Mouse (Mus musculus): ENCODE results near the gene Auts2. TPM values are rescaled to one million over a fixed set of nuclear protein-coding genes. Genes with fewer than 3 reads are reported as not detected.

Auts2 gene
- total and polyA plus RNA-seq, 3 experiments = not detected

- Histone ChIP-seq H3K27me3 (replicated peaks) (no peaks in the 10 kb centered on the region), H3K9ac (ENCODE audit: insufficient read depth, low read depth) (no peak overlapping the region), H3K27ac (ENCODE audit: insufficient read depth, low read depth) (no peak overlapping the region), H3K79me2 (replicated peaks; ENCODE audit: control insufficient read depth, extremely low read depth, insufficient read depth, poor library complexity, severe bottlenecking) (no peaks in the 10 kb centered on the region), H3K36me3 (replicated peaks in 1 of 2; ENCODE audit: control insufficient read depth in 1 of 2, insufficient read depth in 1 of 2, low read length in 1 of 2) (no peaks in the 10 kb centered on the region), H3K4me1 (ENCODE audit: control insufficient read depth in 1 of 2, insufficient read depth in 2 of 2) (no peaks in the 10 kb centered on the region), H3K9me3 (replicated peaks; ENCODE audit: low read length) (peaks cover 67% of the 10 kb centered on the region), H3K4me3 (replicated peaks in 1 of 3; ENCODE audit: low read depth in 2 of 3, low read length in 2 of 3, poor library complexity in 1 of 3) (no peak overlapping the region), H3K4me2 (ENCODE audit: insufficient read depth, low read depth, poor library complexity, severe bottlenecking) (no peak overlapping the region)
- dilution Hi-C loops (cut with MboI; ENCODE audit: extremely low pct_ligation_motif_present, extremely low pct_unique_long_range_greater_than_20kb, low sequenced_read_pairs) = no loop called here
- in situ Hi-C loops (cut with MboI; ENCODE audit: low pct_ligation_motif_present, low pct_unique_long_range_greater_than_20kb, low sequenced_read_pairs) = no loop called here
- no peak for TF ChIP-seq CTCF (conservative IDR thresholded peaks at IDR 0.05 in 1 of 2, IDR thresholded peaks at IDR 0.05 in 1 of 2; ENCODE audit: low read depth in 2 of 2, low read length in 2 of 2)
- no peak for DNase-seq (ENCODE audit: extremely low read depth)
These were observed 638.7 kb downstream of the Auts2 start for GRCm38 (mm10) chr5:131904478-131904877.

- Histone ChIP-seq H3K36me3 (replicated peaks in 1 of 2; ENCODE audit: control insufficient read depth in 1 of 2, insufficient read depth in 1 of 2, low read length in 1 of 2) (no peaks in the 10 kb centered on the region), H3K27me3 (replicated peaks) (no peaks in the 10 kb centered on the region), H3K27ac (ENCODE audit: insufficient read depth, low read depth) (no peak overlapping the region), H3K9me3 (replicated peaks; ENCODE audit: low read length) (peaks cover 67% of the 10 kb centered on the region), H3K9ac (ENCODE audit: insufficient read depth, low read depth) (no peak overlapping the region), H3K79me2 (replicated peaks; ENCODE audit: control insufficient read depth, extremely low read depth, insufficient read depth, poor library complexity, severe bottlenecking) (no peaks in the 10 kb centered on the region), H3K4me2 (ENCODE audit: insufficient read depth, low read depth, poor library complexity, severe bottlenecking) (no peak overlapping the region), H3K4me1 (ENCODE audit: control insufficient read depth in 1 of 2, insufficient read depth in 2 of 2) (no peaks in the 10 kb centered on the region), H3K4me3 (replicated peaks in 1 of 3; ENCODE audit: low read depth in 2 of 3, low read length in 2 of 3, poor library complexity in 1 of 3) (no peak overlapping the region)
- dilution Hi-C loops (cut with MboI; ENCODE audit: extremely low pct_ligation_motif_present, extremely low pct_unique_long_range_greater_than_20kb, low sequenced_read_pairs) = no loop called here
- no peak for DNase-seq (ENCODE audit: extremely low read depth)
- in situ Hi-C loops (cut with MboI; ENCODE audit: low pct_ligation_motif_present, low pct_unique_long_range_greater_than_20kb, low sequenced_read_pairs) = no loop called here
- TF ChIP-seq ZMIZ1 (IDR thresholded peaks at IDR 0.05; ENCODE audit: low read depth, low read length) (no peak), JUND (conservative IDR thresholded peaks at IDR 0.05; ENCODE audit: low read depth, low read length) (no peak), NELFE (IDR thresholded peaks at IDR 0.05; ENCODE audit: low read depth, low read length) (no peak), ELF1 (IDR thresholded peaks at IDR 0.05; ENCODE audit: low read depth, low read length) (no peak), USF2 (conservative IDR thresholded peaks at IDR 0.05; ENCODE audit: low read depth, low read length) (no peak), UBTF (IDR thresholded peaks at IDR 0.05; ENCODE audit: low read depth, low read length) (no peak), PAX5 (IDR thresholded peaks at IDR 0.05; ENCODE audit: low read length) (no peak), CTCF (conservative IDR thresholded peaks at IDR 0.05 in 1 of 2, IDR thresholded peaks at IDR 0.05 in 1 of 2; ENCODE audit: low read depth in 2 of 2, low read length in 2 of 2) (no peak), SMC3 (IDR thresholded peaks at IDR 0.05; ENCODE audit: low read depth, low read length) (no peak), JUN (IDR thresholded peaks at IDR 0.05; ENCODE audit: insufficient read depth, low read depth, low read length) (no peak), POLR2AphosphoS2 (IDR thresholded peaks at IDR 0.05; ENCODE audit: low read depth, low read length) (no peak), MAZ (IDR thresholded peaks at IDR 0.05; ENCODE audit: low read depth, low read length) (no peak), KAT2A (IDR thresholded peaks at IDR 0.05; ENCODE audit: insufficient replicate concordance, low read length) (no peak), ETS1 (conservative IDR thresholded peaks at IDR 0.05; ENCODE audit: low read depth, low read length) (no peak), EP300 (IDR thresholded peaks at IDR 0.05; ENCODE audit: low read length) (no peak), TCF12 (IDR thresholded peaks at IDR 0.05; ENCODE audit: low read depth, low read length) (no peak)
These were observed 645.0 kb downstream of the Auts2 start for GRCm38 (mm10) chr5:131898048-131898638.

Measured in CH12.LX (cell line).